Mouse (Mus musculus) embryo, embryonic 10.5 days (tissue): ENCODE results near the gene Ubqln4.

Source experiments
- DNase-seq: peaks from one replicate; pipeline ENCODE4 v3.0.0-alpha.2; 2015; ENCODE audit warnings: low spot score

Ubqln4 gene

GRCm38 (mm10) chr3:88526157-88527131, 27.1 kb upstream of the Ubqln4 start:
- peak; percentile 95 for DNase-seq

GRCm38 (mm10) chr3:88527565-88527964, 26.0 kb upstream of the Ubqln4 start:
- DNase-seq, result no peak

GRCm38 (mm10) chr3:88528646-88529045, 24.9 kb upstream of the Ubqln4 start:
- no peak for DNase-seq

- no peak for DNase-seq
These were observed 24.2 kb upstream of the Ubqln4 start for GRCm38 (mm10) chr3:88529204-88530000.

DNA sequence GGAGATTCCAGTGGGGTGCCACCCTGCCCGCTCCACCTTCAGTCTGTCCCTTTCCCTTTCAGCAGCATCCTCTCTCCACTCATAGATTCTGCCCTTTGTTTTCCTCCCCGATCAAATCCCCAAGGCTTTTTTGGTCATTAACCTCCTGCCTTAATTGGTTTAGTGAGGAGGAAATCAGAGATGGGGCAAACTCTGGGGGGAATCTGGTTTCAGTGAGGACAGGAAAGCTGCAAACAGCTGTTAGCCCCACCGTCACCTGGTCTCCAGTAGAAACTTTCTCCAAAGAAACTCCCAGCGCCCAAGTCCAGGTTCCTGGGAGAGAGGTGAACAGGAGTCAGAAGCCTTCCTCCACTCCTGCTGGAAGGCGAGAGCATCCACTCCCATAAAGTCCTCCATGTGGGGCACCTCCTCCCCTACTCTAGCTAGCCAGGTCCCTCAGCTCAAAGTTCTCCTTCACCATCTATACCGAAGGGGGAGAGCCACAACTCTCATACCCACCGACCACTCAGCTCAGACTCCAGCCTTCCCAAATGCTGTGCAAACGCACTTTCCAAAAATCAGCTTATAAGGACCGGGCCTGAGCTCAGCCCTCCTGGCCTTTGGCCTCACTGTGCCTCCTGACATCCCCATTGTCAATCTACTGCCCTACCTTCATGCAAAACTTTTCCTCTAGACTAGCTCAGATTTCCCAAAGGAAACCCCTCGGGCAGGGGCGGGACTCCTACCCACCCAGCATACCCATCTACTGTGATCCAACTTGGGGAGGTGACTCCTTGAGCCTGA, 23.3 kb upstream of the Ubqln4 start:
- DNase-seq, result peak; percentile 68

GRCm38 (mm10) chr3:88531348-88532298, 21.9 kb upstream of the Ubqln4 start:
- peak; percentile 92 for DNase-seq

DNA sequence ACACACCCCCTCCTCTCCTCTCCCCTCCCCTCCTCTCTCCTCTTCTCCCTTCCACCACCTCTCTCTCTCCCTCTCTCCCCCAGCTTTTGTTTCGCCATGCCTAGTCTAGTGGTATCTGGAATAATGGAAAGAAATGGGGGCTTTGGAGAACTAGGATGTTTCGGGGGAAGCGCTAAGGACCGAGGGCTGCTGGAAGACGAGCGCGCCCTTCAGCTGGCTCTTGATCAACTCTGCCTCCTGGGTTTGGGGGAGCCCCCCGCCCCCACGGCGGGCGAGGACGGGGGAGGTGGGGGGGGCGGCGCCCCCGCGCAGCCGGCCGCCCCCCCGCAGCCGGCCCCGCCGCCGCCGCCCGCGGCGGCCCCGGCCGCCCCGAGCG, 21.3 kb upstream of the Ubqln4 start, which contains the start of gene Mex3a:
Gene Mex3a (plus strand): TSS at position 97 of the 376 bp plus-strand sequence.
- no peak for DNase-seq

DNA sequence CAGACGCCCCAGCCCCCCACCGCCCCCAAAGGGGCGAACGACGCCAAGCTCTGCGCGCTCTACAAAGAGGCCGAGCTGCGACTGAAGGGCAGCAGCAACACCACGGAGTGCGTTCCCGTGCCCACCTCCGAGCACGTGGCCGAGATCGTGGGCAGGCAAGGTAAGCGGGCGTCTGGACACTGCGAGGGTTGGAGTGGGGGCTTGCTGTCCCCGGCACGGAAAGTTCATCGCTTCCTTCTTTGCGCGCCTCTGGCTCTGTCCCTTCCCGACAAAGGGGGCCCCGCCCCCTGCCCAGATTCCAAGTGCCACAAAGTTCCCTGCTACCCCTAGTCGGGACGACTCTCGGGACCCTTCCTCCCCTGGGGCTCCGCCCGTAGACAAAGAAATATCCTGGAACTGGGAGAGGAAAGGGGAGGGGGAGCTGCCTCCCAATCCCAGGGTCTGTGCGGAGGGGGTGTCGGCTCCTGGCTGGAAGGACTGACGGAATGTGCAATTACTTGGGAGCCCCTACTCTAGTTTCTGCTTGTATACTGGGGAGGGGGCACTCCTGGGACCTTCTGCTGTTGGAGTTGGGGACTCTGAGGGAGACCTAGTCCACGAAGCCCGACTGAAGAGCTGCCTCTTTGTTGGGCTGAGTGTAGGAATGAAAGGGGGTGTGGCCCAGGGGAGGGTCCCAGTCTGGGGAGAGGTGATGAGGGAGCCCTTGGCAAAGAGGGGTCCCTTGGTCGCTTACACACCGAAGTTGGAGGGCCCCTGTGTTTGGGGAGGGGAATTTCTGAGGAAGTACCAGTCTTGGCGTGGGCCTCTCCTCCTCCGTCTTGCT, 20.7 kb upstream of the Ubqln4 start:
- peak; percentile 83 for DNase-seq

- no peak for DNase-seq
These were observed 19.9 kb upstream of the Ubqln4 start for GRCm38 (mm10) chr3:88533706-88534105.

DNA sequence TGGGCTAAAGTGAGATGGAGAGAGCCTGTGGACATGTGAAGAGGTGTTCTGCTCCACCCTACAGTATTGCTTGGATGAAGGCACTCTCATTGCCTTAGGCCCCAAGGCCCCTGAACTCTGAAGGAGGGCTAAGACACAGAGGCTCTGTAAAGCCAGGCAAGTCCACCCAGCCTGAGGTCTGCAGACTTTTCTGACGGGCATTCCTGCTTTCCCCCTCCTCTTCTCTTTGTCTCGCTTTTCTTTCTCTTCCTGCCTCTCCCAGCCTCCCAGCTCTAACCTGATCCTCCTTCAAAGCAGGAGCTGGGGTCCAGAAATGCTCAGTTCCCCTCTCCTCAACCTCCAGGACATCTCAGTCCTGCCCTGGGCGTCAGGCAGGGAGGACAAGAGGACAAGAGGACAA, 18.6 kb upstream of the Ubqln4 start:
- peak; percentile 14 for DNase-seq

GRCm38 (mm10) chr3:88535527-88535926, 18.0 kb upstream of the Ubqln4 start:
- peak; percentile 7 for DNase-seq

DNA sequence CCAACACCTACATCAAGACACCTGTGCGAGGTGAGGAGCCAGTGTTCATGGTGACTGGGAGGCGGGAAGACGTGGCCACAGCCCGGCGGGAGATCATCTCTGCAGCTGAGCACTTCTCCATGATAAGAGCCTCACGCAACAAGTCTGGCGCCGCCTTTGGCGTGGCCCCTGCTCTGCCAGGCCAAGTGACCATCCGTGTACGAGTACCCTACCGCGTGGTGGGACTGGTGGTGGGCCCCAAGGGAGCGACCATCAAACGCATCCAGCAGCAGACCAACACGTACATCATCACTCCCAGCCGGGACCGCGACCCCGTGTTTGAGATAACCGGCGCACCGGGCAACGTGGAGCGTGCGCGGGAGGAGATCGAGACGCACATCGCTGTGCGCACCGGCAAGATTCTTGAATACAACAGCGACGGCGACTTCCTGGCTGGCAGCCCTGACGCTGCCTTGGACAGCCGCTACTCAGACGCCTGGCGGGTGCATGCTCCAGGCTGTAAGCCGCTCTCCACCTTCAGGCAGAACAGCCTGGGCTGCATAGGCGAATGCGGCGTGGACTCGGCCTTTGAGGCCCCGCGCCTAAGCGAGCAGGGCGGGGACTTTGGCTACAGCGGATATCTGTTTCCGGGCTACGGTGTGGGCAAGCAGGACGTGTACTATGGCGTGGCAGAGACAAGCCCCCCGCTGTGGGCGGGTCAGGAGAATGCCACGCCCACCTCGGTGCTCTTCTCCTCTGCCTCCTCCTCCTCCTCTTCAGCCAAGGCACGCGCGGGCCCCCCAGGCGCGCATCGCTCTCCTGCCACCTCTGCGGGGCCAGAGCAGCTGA, 17.2 kb upstream of the Ubqln4 start:
- DNase-seq, result peak; percentile 86

GRCm38 (mm10) chr3:88537146-88537545, 16.4 kb upstream of the Ubqln4 start:
- DNase-seq, result no peak

GRCm38 (mm10) chr3:88538271-88539145, 15.1 kb upstream of the Ubqln4 start:
- DNase-seq, result peak; percentile 52

- DNase-seq, result peak; percentile 77
These were observed 14.2 kb upstream of the Ubqln4 start for GRCm38 (mm10) chr3:88539397-88539796.

GRCm38 (mm10) chr3:88540085-88540484, 13.5 kb upstream of the Ubqln4 start:
- DNase-seq, result peak; percentile 21

GRCm38 (mm10) chr3:88541622-88542401, 11.7 kb upstream of the Ubqln4 start:
- no peak for DNase-seq
